ENCODE assay signal across 8 mouse cellular contexts in the genomic region with DNA sequence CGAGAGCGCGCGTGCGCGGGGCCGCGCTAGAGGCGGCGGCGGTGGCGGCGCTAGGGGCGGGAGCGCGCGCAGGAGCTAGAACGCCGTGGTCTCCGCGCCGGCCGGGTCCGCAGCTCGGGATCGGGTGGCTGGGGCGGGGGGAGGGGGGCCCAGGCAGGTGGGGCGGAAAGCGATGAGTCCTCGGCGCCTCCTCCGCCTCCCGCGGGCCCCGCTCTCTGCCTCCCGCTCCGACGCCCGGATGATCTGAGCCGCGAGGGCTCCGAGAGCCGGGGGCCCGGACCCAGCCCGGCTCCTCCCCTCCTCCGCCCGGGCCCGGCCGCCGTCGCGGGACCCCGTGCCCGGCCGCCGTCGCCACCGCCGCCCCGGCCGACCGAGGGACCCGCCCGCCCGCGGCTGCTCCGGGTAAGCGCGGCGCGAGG. TPM values are rescaled to one million over a fixed set of nuclear protein-coding genes. Genes with fewer than 3 reads are reported as not detected.
A peak's percentile ranks its signal among the peaks of the same experiment; 100 is the strongest.
DNase-seq lines count a peak whose midpoint lies in the region; ATAC-seq and TF ChIP-seq lines count a peak whose summit lies in the region.

No protein-coding gene starts in this region.

- TF ChIP-seq CTCF in olfactory bulb, adult 2 months (IDR thresholded peaks at IDR 0.05; ENCODE audit: insufficient read depth, low read depth, low read length): no peak

- peak overlapping the region; percentile 59 for H3K4me2 ChIP-seq in neural tube, embryonic 11.5 days (ENCODE audit: low read depth)
- H3K4me2 ChIP-seq in limb, embryonic 11.5 days (ENCODE audit: low read depth, severe bottlenecking): peak overlapping the region; percentile 44

- peaks cover 11% of the 10 kb centered on the region for H3K4me1 ChIP-seq in neural tube, embryonic 11.5 days (ENCODE audit: control insufficient read depth, insufficient read depth, low read length)
- H3K4me1 ChIP-seq in limb, embryonic 11.5 days (ENCODE audit: control insufficient read depth, insufficient read depth, low read length): peaks cover 5% of the 10 kb centered on the region; the same call in 1 of the 2 replicates
- no peaks in the 10 kb centered on the region for H3K4me1 ChIP-seq in olfactory bulb, adult 2 months (ENCODE audit: control insufficient read depth, insufficient read depth, low read length)

- ATAC-seq in cerebellum, adult (ENCODE audit: insufficient number of reproducible peaks, low FRiP score, low TSS enrichment): peak; percentile 34; the same call in 1 of the 2 replicates
- peak; percentile 76 for ATAC-seq in neural tube, embryonic 11.5 days (ENCODE audit: insufficient read depth, low FRiP score, low TSS enrichment)
- peak; percentile 72 for ATAC-seq in limb, embryonic 11.5 days (ENCODE audit: insufficient number of reproducible peaks, low FRiP score, low TSS enrichment, low read depth)

- H3K9ac ChIP-seq in neural tube, embryonic 11.5 days (ENCODE audit: low read length): peak overlapping the region; percentile 95
- H3K9ac ChIP-seq in limb, embryonic 11.5 days (ENCODE audit: low read length): peak overlapping the region; percentile 92

- DNase-seq in cerebellum, postnatal 4 days (ENCODE audit: low spot score in 2 of 2): no peak
- no peak for DNase-seq in neural tube, embryonic 11.5 days (ENCODE audit: low spot score)
- no peak for DNase-seq in neural tube, embryonic 10.5 days (ENCODE audit: extremely low spot score, low spot score)
- no peak for DNase-seq in limb, embryonic 11.5 days (ENCODE audit: low spot score)
- no peak for DNase-seq in left cerebral cortex, adult 8-10 months (ENCODE audit: low spot score in 2 of 2)
- DNase-seq in gastrocnemius, adult 8-10 months (ENCODE audit: low spot score in 2 of 2): no peak

- H3K36me3 ChIP-seq in neural tube, embryonic 11.5 days (ENCODE audit: control insufficient read depth, insufficient read depth, low read length): no peaks in the 10 kb centered on the region
- H3K36me3 ChIP-seq in limb, embryonic 11.5 days (ENCODE audit: control insufficient read depth, insufficient read depth, low read length): no peaks in the 10 kb centered on the region

- peak overlapping the region; percentile 91 for H3K4me3 ChIP-seq in neural tube, embryonic 11.5 days (ENCODE audit: low read depth, low read length)
- peak overlapping the region; percentile 72 for H3K4me3 ChIP-seq in limb, embryonic 11.5 days (ENCODE audit: low read depth, low read length)
- peak overlapping the region; percentile 97 for H3K4me3 ChIP-seq in olfactory bulb, adult 2 months (ENCODE audit: insufficient read depth, low read depth, low read length)

- TF ChIP-seq POLR2A in olfactory bulb, adult 2 months (IDR thresholded peaks at IDR 0.05; ENCODE audit: insufficient read depth, low read depth, low read length): peak; percentile 47; the same call in 1 of the 2 replicates

- no peaks in the 10 kb centered on the region for H3K9me3 ChIP-seq in neural tube, embryonic 11.5 days (ENCODE audit: control insufficient read depth, low read length)
- no peaks in the 10 kb centered on the region for H3K9me3 ChIP-seq in limb, embryonic 11.5 days (ENCODE audit: control insufficient read depth, low read length)

- 0% methylated on average over 13 of the region's 71 CpGs for WGBS in neural tube, embryonic 11.5 days
- WGBS in limb, embryonic 11.5 days: 0% methylated on average over 24 of the region's 71 CpGs
- 1% methylated on average over 69 of the region's 71 CpGs for WGBS in olfactory bulb, adult 2 months

- H3K27ac ChIP-seq in neural tube, embryonic 11.5 days (ENCODE audit: low read depth, low read length): peak overlapping the region; percentile 96
- H3K27ac ChIP-seq in limb, embryonic 11.5 days (replicated peaks; ENCODE audit: low read depth, low read length): peak overlapping the region; percentile 88
- H3K27ac ChIP-seq in olfactory bulb, adult 2 months (ENCODE audit: insufficient read depth, low read depth, low read length): peak overlapping the region; percentile 58; the same call in 1 of the 2 replicates

- H3K27me3 ChIP-seq in neural tube, embryonic 11.5 days (ENCODE audit: control insufficient read depth, insufficient read depth, low read length): no peaks in the 10 kb centered on the region
- H3K27me3 ChIP-seq in limb, embryonic 11.5 days (ENCODE audit: control insufficient read depth, insufficient read depth, low read length): no peaks in the 10 kb centered on the region

RNA-seq across cellular contexts. Expression of gene Ppm1a, which starts 4.0 kb away (rescaled TPM):
- polyA plus RNA-seq in neural tube, embryonic 11.5 days (2014; fragmentation: Nextera tagmentation; extraction: Ambion mirVana): 71.3 and 73.6 TPM in 2 replicates
- 63.4 and 69.1 TPM in 2 replicates for polyA plus RNA-seq in limb, embryonic 11.5 days (2014; fragmentation: Nextera tagmentation; extraction: Ambion mirVana)
- polyA plus RNA-seq in olfactory bulb, adult 2 months (2012; ENCODE audit: insufficient read depth, insufficient read length, low replicate concordance, missing spikeins): 268 and 406 TPM in 2 replicates
- 100 to 1,000 TPM; 302 to 338 (median 333) TPM for total RNA-seq in left cerebral cortex, adult 8-10 months (2022)
- total RNA-seq in gastrocnemius, adult 8-10 months (2022): 100 to 1,000 TPM; 325 to 385 (median 339) TPM
